Mouse (Mus musculus) layer of hippocampus, postnatal 36 days (tissue): ENCODE measurements around the gene Gm10031. TPM values are rescaled to one million over a fixed set of nuclear protein-coding genes. Genes with fewer than 3 reads are reported as not detected.
"Not testable (repeated sequence)": the region's sequence is repeated elsewhere in the genome, so short reads cannot be mapped to it uniquely, and the experiment has no call there.

ENCODE experiments used
- DNase-seq, 2 experiments: peaks; one replicate each; pipeline ENCODE4 v3.0.0; 2022
- total RNA-seq, 2 experiments: library from RNA; stranded (reverse); gene quantifications; 2 replicates each; pipeline ENCODE4 v1.2.3; 2021

Gm10031 gene
- total RNA-seq = 10 to 100 TPM; 41.8 to 45.7 TPM

- not testable (repeated sequence) for DNase-seq
Observed at GRCm38 (mm10) chr1:156523842-156524241, at the start of gene Gm10031. TSS of gene Gm10031 (plus strand) at chr1:156524012.

- no peak for DNase-seq
Observed at GRCm38 (mm10) chr1:156474854-156475253, 49.0 kb upstream of the Gm10031 start.

GRCm38 (mm10) chr1:156476016-156476415 is 47.8 kb upstream of the Gm10031 start:
- no peak for DNase-seq

GRCm38 (mm10) chr1:156476535-156476934 is 47.3 kb upstream of the Gm10031 start:
- no peak for DNase-seq

GRCm38 (mm10) chr1:156481826-156482225 is 42.0 kb upstream of the Gm10031 start:
- DNase-seq = no peak

- no peak for DNase-seq
Observed at GRCm38 (mm10) chr1:156487498-156487897, 36.3 kb upstream of the Gm10031 start.

- DNase-seq = no peak
Observed at GRCm38 (mm10) chr1:156488031-156488430, 35.8 kb upstream of the Gm10031 start.

GRCm38 (mm10) chr1:156491226-156491796 is 32.5 kb upstream of the Gm10031 start:
- no peak for DNase-seq

GRCm38 (mm10) chr1:156495025-156495424 is 28.8 kb upstream of the Gm10031 start:
- no peak for DNase-seq

- DNase-seq = no peak
Observed at GRCm38 (mm10) chr1:156496910-156497309, 26.9 kb upstream of the Gm10031 start.

- no peak for DNase-seq
Observed at GRCm38 (mm10) chr1:156504945-156505523, 18.8 kb upstream of the Gm10031 start.

GRCm38 (mm10) chr1:156505901-156506300 is 17.9 kb upstream of the Gm10031 start:
- DNase-seq = no peak

- DNase-seq = no peak
Observed at GRCm38 (mm10) chr1:156507753-156508152, 16.1 kb upstream of the Gm10031 start.

- DNase-seq = no peak
Observed at GRCm38 (mm10) chr1:156520136-156520780, 3.6 kb upstream of the Gm10031 start.

- no peak for DNase-seq
Observed at GRCm38 (mm10) chr1:156521796-156522517, 1.9 kb upstream of the Gm10031 start.

GRCm38 (mm10) chr1:156532476-156533175 is 8.8 kb downstream of the Gm10031 start:
- not testable (repeated sequence) for DNase-seq

GRCm38 (mm10) chr1:156533483-156533882 is 9.7 kb downstream of the Gm10031 start:
- no peak for DNase-seq

- DNase-seq = no peak
Observed at GRCm38 (mm10) chr1:156533911-156534310, 10.1 kb downstream of the Gm10031 start.

- DNase-seq = no peak
Observed at GRCm38 (mm10) chr1:156537031-156537430, 13.2 kb downstream of the Gm10031 start.

GRCm38 (mm10) chr1:156537701-156538100 is 13.9 kb downstream of the Gm10031 start:
- DNase-seq = no peak

- no peak for DNase-seq
Observed at GRCm38 (mm10) chr1:156538382-156538781, 14.6 kb downstream of the Gm10031 start.

GRCm38 (mm10) chr1:156539787-156540560 is 16.2 kb downstream of the Gm10031 start:
- DNase-seq = no peak
